Mouse (Mus musculus) myocyte (in vitro differentiated cells): ENCODE measurements around the gene Rps6kb1. TPM values are rescaled to one million over a fixed set of nuclear protein-coding genes. Genes with fewer than 3 reads are reported as not detected.

Experiments used
- H3K27me3 ChIP-seq: one replicate; pipeline ENCODE4 v1.6.1; 2011; ENCODE audit not compliant: control insufficient read depth, insufficient read depth, insufficient read length
- H3K36me3 ChIP-seq: one replicate; pipeline ENCODE4 v1.6.1; 2011; ENCODE audit not compliant: control insufficient read depth, insufficient read depth
- H3K4me2 ChIP-seq: one replicate; pipeline ENCODE4 v1.6.1; 2011; ENCODE audit warnings: low read depth, control low read depth
- H3K4me3 ChIP-seq: one replicate; pipeline ENCODE4 v1.5.1; 2011; ENCODE audit warnings: mild to moderate bottlenecking, control low read depth, moderate library complexity
- H3K79me2 ChIP-seq: one replicate; pipeline ENCODE4 v1.6.1; 2011; ENCODE audit not compliant: control insufficient read depth, insufficient read depth
- H3ac ChIP-seq: one replicate; pipeline ENCODE4 v1.6.1; 2011; ENCODE audit not compliant: control insufficient read depth, insufficient read length
- CEBPB ChIP-seq: IDR thresholded peaks from 2 replicates; pipeline ENCODE4 v1.6.1; 2011; ENCODE audit warnings: mild to moderate bottlenecking, moderate library complexity; ENCODE audit not compliant: poor library complexity, insufficient read depth, severe bottlenecking
- E2F4 ChIP-seq: IDR thresholded peaks from one replicate; pipeline ENCODE4 v1.6.1; 2011; ENCODE audit warnings: mild to moderate bottlenecking, control low read depth, moderate library complexity; ENCODE audit not compliant: insufficient read depth
- MAX ChIP-seq: IDR thresholded peaks from one replicate; pipeline ENCODE4 v1.6.1; 2011; ENCODE audit warnings: low read depth, mild to moderate bottlenecking, control low read depth
- MYOD1 ChIP-seq, 3 experiments: IDR thresholded peaks; one replicate each; pipeline ENCODE4 v1.6.1; 2011; ENCODE audit warnings: control low read depth in 2 of 3, low read depth in 2 of 3, mild to moderate bottlenecking in 2 of 3, moderate library complexity in 1 of 3; ENCODE audit not compliant: insufficient read length in 2 of 3, control insufficient read depth in 1 of 3
- MYOG ChIP-seq, 3 experiments: IDR thresholded peaks; one replicate each; pipeline ENCODE4 v1.6.1; 2011; ENCODE audit warnings: control low read depth in 2 of 3, low read depth in 2 of 3, mild to moderate bottlenecking in 2 of 3; ENCODE audit not compliant: insufficient read length in 2 of 3, control insufficient read depth in 1 of 3, insufficient read depth in 1 of 3
- POLR2A ChIP-seq: IDR thresholded peaks from one replicate; pipeline ENCODE4 v1.6.1; 2011; ENCODE audit warnings: low read depth, mild to moderate bottlenecking, control low read depth, moderate library complexity; ENCODE audit not compliant: insufficient read length
- POLR2AphosphoS2 ChIP-seq: IDR thresholded peaks from one replicate; pipeline ENCODE4 v1.6.1; 2011; ENCODE audit warnings: low read depth, control low read depth; ENCODE audit not compliant: insufficient read length
- REST ChIP-seq: IDR thresholded peaks from one replicate; pipeline ENCODE4 v1.6.1; 2011; ENCODE audit warnings: mild to moderate bottlenecking, control low read depth, moderate library complexity; ENCODE audit not compliant: insufficient read depth, insufficient read length
- SRF ChIP-seq: IDR thresholded peaks from one replicate; pipeline ENCODE4 v1.6.1; 2011; ENCODE audit warnings: low read depth; ENCODE audit not compliant: control insufficient read depth, insufficient read length
- TCF12 ChIP-seq: IDR thresholded peaks from one replicate; pipeline ENCODE4 v1.6.1; 2011; ENCODE audit warnings: mild to moderate bottlenecking, control low read depth; ENCODE audit not compliant: poor library complexity, insufficient read depth, severe bottlenecking
- TCF3 ChIP-seq: IDR thresholded peaks from one replicate; pipeline ENCODE4 v1.6.1; 2011; ENCODE audit warnings: low read depth, control low read depth; ENCODE audit not compliant: insufficient read length
- USF1 ChIP-seq: IDR thresholded peaks from one replicate; pipeline ENCODE4 v1.6.1; 2011; ENCODE audit warnings: low read depth, mild to moderate bottlenecking, control low read depth, moderate library complexity
- polyA plus RNA-seq: library from polyadenylated mRNA; unstranded; fragments of >200 nt; fragmentation: generic; extraction: Trizol; gene quantifications from one replicate; pipeline ENCODE4 v1.2.1, GENCODE M21; 2012; ENCODE audit warnings: missing spikeins

The Rps6kb1 gene
- polyA plus RNA-seq, 1 experiment: 13.0 TPM

GRCm38 (mm10) chr11:86527528-86527927, 17.1 kb downstream of the Rps6kb1 start:
- H3K27me3 ChIP-seq: no peaks in the 10 kb centered on the region
- no peak overlapping the region for H3K4me2 ChIP-seq
- peaks cover 73% of the 10 kb centered on the region for H3K36me3 ChIP-seq
- TF ChIP-seq POLR2A (no peak), TCF12 (no peak), CEBPB (no peak), TCF3 (no peak), USF1 (no peak), E2F4 (no peak), REST (no peak), MYOG (IDR thresholded peaks at IDR 0.05; ENCODE audit: control insufficient read depth in 1 of 3, insufficient read depth in 1 of 3, insufficient read length in 2 of 3, low read depth in 2 of 3) (no peak), MAX (no peak), POLR2AphosphoS2 (no peak), SRF (no peak), MYOD1 (IDR thresholded peaks at IDR 0.05; ENCODE audit: control insufficient read depth in 1 of 3, insufficient read length in 2 of 3, low read depth in 2 of 3) (no peak)
- H3K4me3 ChIP-seq: no peak overlapping the region
- H3ac ChIP-seq: no peak overlapping the region
- peaks cover 33% of the 10 kb centered on the region for H3K79me2 ChIP-seq

DNA sequence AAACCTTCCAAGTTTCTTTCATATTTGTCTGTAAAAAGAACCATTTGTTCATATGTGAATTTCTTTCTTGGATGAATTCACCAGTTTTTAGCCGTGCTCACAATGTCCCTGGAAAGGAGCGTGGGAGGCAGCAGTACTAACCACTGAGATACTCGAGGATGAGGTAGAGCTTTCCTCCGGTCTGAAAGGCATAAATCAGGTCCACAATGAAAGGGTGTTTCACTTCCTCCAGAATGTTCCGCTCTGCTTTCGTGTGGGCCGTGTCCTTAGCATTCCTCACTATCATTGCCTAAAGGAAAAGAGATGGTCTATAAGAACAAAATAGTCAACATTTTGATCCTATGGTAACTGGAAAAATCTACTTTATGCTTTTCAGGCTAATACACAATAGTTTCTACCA, 24.9 kb downstream of the Rps6kb1 start:
- Histone ChIP-seq H3K4me3 (no peak overlapping the region), H3ac (no peak overlapping the region), H3K79me2 (peaks cover under 1% of the 10 kb centered on the region), H3K27me3 (no peaks in the 10 kb centered on the region), H3K36me3 (peaks cover 84% of the 10 kb centered on the region), H3K4me2 (no peak overlapping the region)
- TF ChIP-seq MYOD1 (IDR thresholded peaks at IDR 0.05; ENCODE audit: control insufficient read depth in 1 of 3, insufficient read length in 2 of 3, low read depth in 2 of 3) (no peak), MYOG (IDR thresholded peaks at IDR 0.05; ENCODE audit: control insufficient read depth in 1 of 3, insufficient read depth in 1 of 3, insufficient read length in 2 of 3, low read depth in 2 of 3) (no peak), MAX (no peak), POLR2A (no peak), REST (no peak), TCF3 (no peak), TCF12 (no peak), POLR2AphosphoS2 (no peak), E2F4 (no peak), USF1 (no peak), SRF (no peak), CEBPB (no peak)

GRCm38 (mm10) chr11:86517229-86517628, 27.4 kb downstream of the Rps6kb1 start:
- peaks cover 91% of the 10 kb centered on the region for H3K36me3 ChIP-seq
- no peak overlapping the region for H3ac ChIP-seq
- TF ChIP-seq USF1 (peak; percentile 20), MYOD1 (IDR thresholded peaks at IDR 0.05; ENCODE audit: control insufficient read depth in 1 of 3, insufficient read length in 2 of 3, low read depth in 2 of 3) (no peak)
- no peaks in the 10 kb centered on the region for H3K79me2 ChIP-seq
- H3K4me2 ChIP-seq: peak overlapping the region; percentile 21
- H3K4me3 ChIP-seq: no peak overlapping the region
- no peaks in the 10 kb centered on the region for H3K27me3 ChIP-seq

DNA sequence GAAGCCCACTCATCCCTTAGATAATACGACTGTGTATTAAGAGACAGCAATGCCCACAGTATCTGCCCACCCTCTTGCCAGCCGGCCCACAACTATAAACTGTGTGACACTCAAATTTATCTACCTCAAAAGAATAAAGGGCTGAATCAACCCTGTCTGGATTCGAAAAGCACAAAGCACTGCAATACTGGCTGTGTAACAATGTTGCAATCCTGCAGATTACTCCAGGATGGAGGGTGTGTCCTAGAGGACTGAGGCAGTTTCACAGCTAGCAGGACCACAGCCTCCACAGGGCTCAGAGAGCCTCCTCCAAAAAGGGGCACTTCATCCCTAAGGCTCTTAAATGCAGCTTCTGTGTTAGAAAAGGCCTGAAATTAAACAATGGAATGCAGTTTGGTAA, 28.0 kb downstream of the Rps6kb1 start:
- H3K36me3 ChIP-seq: peaks cover 88% of the 10 kb centered on the region
- H3ac ChIP-seq: no peak overlapping the region
- H3K27me3 ChIP-seq: no peaks in the 10 kb centered on the region
- no peaks in the 10 kb centered on the region for H3K79me2 ChIP-seq
- H3K4me3 ChIP-seq: no peak overlapping the region
- TF ChIP-seq MAX: no peak
- TF ChIP-seq SRF: no peak
- peak; percentile 90 for TF ChIP-seq CEBPB
- no peak for TF ChIP-seq POLR2AphosphoS2
- H3K4me2 ChIP-seq: peak overlapping the region; percentile 21

DNA sequence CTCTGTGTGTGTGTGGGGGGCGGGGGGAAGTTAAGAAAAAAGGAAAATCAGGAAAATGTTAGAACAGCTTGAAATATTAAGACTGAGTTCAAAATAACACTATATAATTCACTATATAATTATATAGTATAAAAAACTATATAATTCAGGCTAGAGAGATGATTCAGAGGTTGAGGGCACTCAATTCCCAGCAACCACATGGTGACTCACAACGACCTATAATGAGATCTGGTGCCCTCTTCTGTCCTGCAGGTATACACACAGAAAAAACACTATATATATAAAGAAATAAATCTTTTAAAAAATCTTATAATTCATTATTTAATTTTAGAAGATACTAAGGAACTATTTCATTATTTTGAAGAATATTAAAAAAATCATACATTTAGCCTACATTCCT, 36.6 kb downstream of the Rps6kb1 start:
- Histone ChIP-seq H3K27me3 (no peaks in the 10 kb centered on the region), H3K4me2 (no peak overlapping the region), H3K79me2 (no peaks in the 10 kb centered on the region), H3K36me3 (peaks cover 74% of the 10 kb centered on the region), H3ac (no peak overlapping the region), H3K4me3 (no peak overlapping the region)
- TF ChIP-seq TCF12 (no peak), MYOG (IDR thresholded peaks at IDR 0.05; ENCODE audit: control insufficient read depth in 1 of 3, insufficient read depth in 1 of 3, insufficient read length in 2 of 3, low read depth in 2 of 3) (no peak), MAX (no peak), E2F4 (no peak), POLR2AphosphoS2 (no peak), POLR2A (no peak), USF1 (no peak), REST (no peak), MYOD1 (IDR thresholded peaks at IDR 0.05; ENCODE audit: control insufficient read depth in 1 of 3, insufficient read length in 2 of 3, low read depth in 2 of 3) (no peak), SRF (no peak), TCF3 (no peak), CEBPB (no peak)
